14 mouse cellular contexts compared by ENCODE assay signal in genomic region chr2:93572565-93572964, GRCm38 (mm10). TPM values are rescaled to one million over a fixed set of nuclear protein-coding genes. Genes with fewer than 3 reads are reported as not detected.
DNase-seq lines count a peak whose midpoint lies in the region; ATAC-seq lines count a peak whose summit lies in the region.
"Had no signal": no experiment of that assay in that cellular context is flagged by ENCODE, and none has a peak within 500 bp of the region (broad histone marks: within the 10 kb centered on the region; RNA-seq: fewer than 3 reads in every experiment).

No protein-coding gene starts in this region.

- no peak for ATAC-seq in erythroid progenitor cell, adult 5-6 weeks (replicated peaks; ENCODE audit: low FRiP score, poor library complexity, severe bottlenecking)
- ATAC-seq: midbrain, embryonic 13.5 days had no signal

- DNase-seq in cerebellum, postnatal 10 days, result peak; percentile 23 to 32
- DNase-seq in cerebellum, postnatal 25 days, result no peak
- DNase-seq in left cerebral cortex, postnatal 4 days, result peak; percentile 22
- no peak for DNase-seq in left cerebral cortex, adult 11 months (ENCODE audit: low spot score)
- DNase-seq in adrenal gland, postnatal 25 days, result peak; percentile 15
- peak; percentile 18 to 41 for DNase-seq in layer of hippocampus, postnatal 14 days (ENCODE audit: low spot score in 2 of 2)
- DNase-seq in MN1 (ENCODE audit: low spot score), result no peak
- DNase-seq: cerebellum, adult 2 months; liver, embryonic 13.5 days; thymus, postnatal 25 days had no signal

- intact Hi-C loops in left cerebral cortex, postnatal 4 days (cut with DNase I), result no loop called here

RNA-seq across cellular contexts. Expression of gene Gm10803, which starts 12.2 kb away (rescaled TPM):
- not detected for total RNA-seq in left cerebral cortex, postnatal 4 days (2021)
- not detected in 2 replicates for total RNA-seq in adrenal gland, postnatal 25 days (2021)
- not detected for total RNA-seq in layer of hippocampus, postnatal 14 days (2021)
- not detected in 2 replicates for total RNA-seq in erythroid progenitor cell, adult 5-6 weeks (2015; ENCODE audit: low replicate concordance)
- not detected in 2 replicates for total RNA-seq in erythroid progenitor cell, adult 5-6 weeks (2017; ENCODE audit: low replicate concordance)
- total RNA-seq: ES-E14; left cerebral cortex, adult 2 months had no signal

Comparison
In these comparisons a context has a peak if more than half of its experiments do, and no peak if none do; other contexts are left out.
1. DNase-seq: peak in cerebellum, postnatal 10 days (2 of 2), left cerebral cortex, postnatal 4 days (single experiment), adrenal gland, postnatal 25 days (single experiment) and layer of hippocampus, postnatal 14 days (2 of 2); none in cerebellum, postnatal 25 days (0 of 2), left cerebral cortex, adult 11 months (single experiment) and MN1 (single experiment).